Mouse (Mus musculus) heart, embryonic 10.5 days (tissue): ENCODE results near the gene Txnrd3. TPM values are rescaled to one million over a fixed set of nuclear protein-coding genes. Genes with fewer than 3 reads are reported as not detected.
A peak's percentile ranks its signal among the peaks of the same experiment; 100 is the strongest.

Source experiments
- DNase-seq: peaks from one replicate; pipeline ENCODE4 v3.0.0-alpha.2; 2017; ENCODE audit warnings: low spot score
- H3K27ac ChIP-seq: fragments of 300-500 bp; sonication (generic); 2 replicates; pipeline ENCODE4 v1.5.1; 2016; ENCODE audit warnings: mild to moderate bottlenecking
- H3K27me3 ChIP-seq: fragments of 300-500 bp; sonication (generic); 2 replicates; pipeline ENCODE4 v1.6.1; 2016; ENCODE audit warnings: mild to moderate bottlenecking; ENCODE audit not compliant: poor library complexity, insufficient read depth, severe bottlenecking
- H3K36me3 ChIP-seq: fragments of 300-500 bp; sonication (generic); 2 replicates; pipeline ENCODE4 v1.6.1; 2016; ENCODE audit warnings: mild to moderate bottlenecking, moderate library complexity
- H3K4me1 ChIP-seq: fragments of 300-500 bp; sonication (generic); 2 replicates; pipeline ENCODE4 v1.6.1; 2016; ENCODE audit warnings: mild to moderate bottlenecking
- H3K4me3 ChIP-seq: fragments of 300-500 bp; sonication (generic); 2 replicates; pipeline ENCODE4 v1.5.1; 2016; ENCODE audit warnings: mild to moderate bottlenecking, moderate library complexity
- H3K9me3 ChIP-seq: fragments of 300-500 bp; sonication (generic); 2 replicates; pipeline ENCODE4 v1.6.1; 2016; ENCODE audit warnings: mild to moderate bottlenecking, moderate library complexity
- WGBS: fragments of 180-500 bp; shearing (Covaris S2); methylation state at CpG from one replicate; pipeline ENCODE4 v1.1.7; 2016; 5-methylcytosine and 5-hydroxymethylcytosine counted together
- polyA plus RNA-seq: library from polyadenylated mRNA; unstranded; fragments of >200 nt; fragmentation: Nextera tagmentation; extraction: Ambion mirVana; gene quantifications from 2 replicates; pipeline ENCODE4 v1.2.1, GENCODE M21; 2016

Txnrd3 gene
- polyA plus RNA-seq, 1 experiment from 2014 or later, result 8.7 TPM

- WGBS, result 61% methylated on average over 1 of the region's 1 CpGs
- DNase-seq, result no peak
- Histone ChIP-seq H3K27me3 (no peaks in the 10 kb centered on the region), H3K4me3 (no peak overlapping the region), H3K9me3 (no peaks in the 10 kb centered on the region), H3K27ac (no peak overlapping the region), H3K4me1 (peaks cover 16% of the 10 kb centered on the region; the same call in 1 of the 2 replicates), H3K36me3 (peaks cover 6% of the 10 kb centered on the region; the same call in 1 of the 2 replicates)
Observed at GRCm38 (mm10) chr6:89660490-89660889, 16.7 kb downstream of the Txnrd3 start.

DNA sequence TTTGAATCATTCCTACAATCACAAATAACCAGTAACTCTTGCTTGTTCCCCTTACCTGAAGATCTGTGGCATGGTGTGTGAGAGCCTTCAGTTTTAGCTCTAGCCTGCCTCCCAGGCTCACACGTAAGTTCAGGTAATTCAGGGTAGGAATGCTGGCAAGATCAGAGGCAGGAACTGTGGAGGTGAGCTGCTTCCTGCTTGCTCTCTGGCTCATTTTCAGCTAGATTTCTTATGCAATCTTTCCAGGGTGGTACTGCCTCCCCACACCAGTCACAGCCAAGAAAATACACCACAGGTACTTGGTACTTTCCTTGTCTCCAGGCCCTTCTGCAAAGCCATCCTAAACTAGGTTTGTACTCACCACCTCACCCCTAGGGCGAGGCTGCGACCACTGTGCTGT lies 18.7 kb downstream of the Txnrd3 start:
- 82% methylated on average over 3 of the region's 3 CpGs for WGBS
- H3K4me1 ChIP-seq, result peaks cover 21% of the 10 kb centered on the region; the same call in 1 of the 2 replicates
- H3K4me3 ChIP-seq, result no peak overlapping the region
- H3K27me3 ChIP-seq, result no peaks in the 10 kb centered on the region
- DNase-seq, result no peak
- no peaks in the 10 kb centered on the region for H3K9me3 ChIP-seq
- peaks cover 6% of the 10 kb centered on the region; the same call in 1 of the 2 replicates for H3K36me3 ChIP-seq
- H3K27ac ChIP-seq, result no peak overlapping the region

DNA sequence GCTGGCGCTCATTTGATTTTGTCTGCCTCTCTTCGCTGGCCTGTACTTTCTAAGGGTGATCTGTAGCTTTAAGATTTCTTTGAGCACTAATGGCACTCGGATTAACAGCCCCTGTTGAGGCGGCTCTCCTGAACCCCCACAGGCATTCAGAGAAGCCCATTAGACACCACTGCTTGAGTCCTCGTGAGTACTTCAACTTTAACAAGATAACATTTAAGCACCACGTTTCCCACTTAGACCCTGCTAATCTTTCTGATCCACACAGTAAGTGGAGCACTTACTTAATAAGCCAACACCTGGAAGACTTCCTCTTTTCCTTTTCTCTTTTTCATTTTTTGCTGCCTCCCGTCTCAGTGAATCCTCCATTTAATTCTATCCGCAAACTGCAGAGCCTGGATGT lies 21.4 kb downstream of the Txnrd3 start:
- Histone ChIP-seq H3K27ac (no peak overlapping the region), H3K27me3 (no peaks in the 10 kb centered on the region), H3K9me3 (no peaks in the 10 kb centered on the region), H3K4me3 (no peak overlapping the region), H3K36me3 (peaks cover 6% of the 10 kb centered on the region; the same call in 1 of the 2 replicates), H3K4me1 (peaks cover 13% of the 10 kb centered on the region; the same call in 1 of the 2 replicates)
- no peak for DNase-seq
- 41% methylated on average over 8 of the region's 8 CpGs for WGBS

DNA sequence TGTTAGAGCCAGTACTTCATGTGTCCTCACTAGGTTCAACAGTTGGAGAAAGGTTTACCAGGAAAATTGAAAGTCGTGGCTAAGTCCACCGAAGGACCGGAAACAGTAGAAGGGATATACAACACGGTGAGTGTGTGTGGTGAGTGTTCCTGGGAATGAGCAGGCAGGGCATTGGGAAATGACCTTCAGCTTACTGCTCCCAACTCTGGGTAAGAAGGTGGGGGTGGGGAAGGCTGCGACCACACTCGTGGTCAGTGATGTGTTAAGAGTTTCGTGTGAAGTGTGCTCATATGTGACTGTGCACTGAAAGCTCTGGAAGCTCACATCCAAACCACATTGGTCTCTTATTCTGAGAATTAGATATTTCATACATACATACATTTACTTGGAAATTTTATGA lies 21.9 kb downstream of the Txnrd3 start:
- peaks cover 10% of the 10 kb centered on the region; the same call in 1 of the 2 replicates for H3K4me1 ChIP-seq
- H3K36me3 ChIP-seq, result peaks cover 6% of the 10 kb centered on the region; the same call in 1 of the 2 replicates
- no peaks in the 10 kb centered on the region for H3K9me3 ChIP-seq
- peak; percentile 39 for DNase-seq
- no peaks in the 10 kb centered on the region for H3K27me3 ChIP-seq
- H3K27ac ChIP-seq, result no peak overlapping the region
- H3K4me3 ChIP-seq, result no peak overlapping the region
- WGBS, result 69% methylated on average over 7 of the region's 7 CpGs

DNA sequence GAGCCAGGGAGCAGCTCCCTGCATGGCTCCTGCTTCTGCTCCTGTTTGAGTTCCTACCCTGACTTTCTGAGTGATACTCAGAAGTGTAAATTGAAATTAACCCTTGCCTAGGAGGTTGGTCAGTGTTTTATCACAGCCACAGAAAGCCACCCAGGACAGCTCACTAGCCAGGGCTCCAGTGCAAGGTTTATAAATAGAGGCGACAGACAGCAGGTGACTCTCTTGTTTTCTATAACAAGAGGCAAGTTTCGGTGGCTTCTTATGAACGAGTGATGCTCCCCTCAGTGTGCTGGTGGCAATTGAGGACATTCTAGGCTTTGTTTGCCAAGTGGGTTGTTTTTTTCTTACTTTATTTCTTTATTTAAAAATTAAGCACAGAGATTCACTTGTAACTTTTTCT lies 23.2 kb downstream of the Txnrd3 start:
- Histone ChIP-seq H3K27ac (no peak overlapping the region), H3K27me3 (0 out of 2 replicates have a peak, but pooled peaks cover 5% of the 10 kb centered on the region), H3K4me3 (no peak overlapping the region), H3K36me3 (peaks cover 6% of the 10 kb centered on the region; the same call in 1 of the 2 replicates), H3K4me1 (peaks cover 10% of the 10 kb centered on the region; the same call in 1 of the 2 replicates), H3K9me3 (no peaks in the 10 kb centered on the region)
- DNase-seq, result peak; percentile 55
- WGBS, result 57% methylated on average over 3 of the region's 3 CpGs

DNA sequence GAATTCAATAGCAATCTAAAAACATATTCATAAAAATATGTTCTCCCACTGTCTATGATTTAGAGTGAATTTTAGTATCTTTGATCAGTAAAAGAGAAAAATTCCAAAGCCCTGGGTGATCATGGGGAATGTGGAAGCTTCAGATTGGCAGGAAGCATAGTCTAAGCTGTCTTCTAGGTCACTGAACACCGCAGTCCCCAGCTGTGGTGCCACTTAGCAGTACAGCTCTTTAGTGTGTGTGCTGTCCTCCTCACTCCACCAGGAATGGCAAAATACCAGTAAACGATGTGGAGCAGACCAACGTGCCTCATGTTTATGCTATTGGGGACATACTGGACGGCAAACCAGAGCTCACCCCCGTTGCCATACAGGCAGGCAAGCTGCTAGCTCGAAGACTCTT lies 25.8 kb downstream of the Txnrd3 start:
- 85% methylated on average over 6 of the region's 6 CpGs for WGBS
- no peak overlapping the region for H3K27ac ChIP-seq
- H3K4me1 ChIP-seq, result peaks cover 10% of the 10 kb centered on the region; the same call in 1 of the 2 replicates
- no peaks in the 10 kb centered on the region for H3K36me3 ChIP-seq
- H3K9me3 ChIP-seq, result no peaks in the 10 kb centered on the region
- H3K4me3 ChIP-seq, result no peak overlapping the region
- 0 out of 2 replicates have a peak, but pooled peaks cover 5% of the 10 kb centered on the region for H3K27me3 ChIP-seq
- peak; percentile 45 for DNase-seq

DNA sequence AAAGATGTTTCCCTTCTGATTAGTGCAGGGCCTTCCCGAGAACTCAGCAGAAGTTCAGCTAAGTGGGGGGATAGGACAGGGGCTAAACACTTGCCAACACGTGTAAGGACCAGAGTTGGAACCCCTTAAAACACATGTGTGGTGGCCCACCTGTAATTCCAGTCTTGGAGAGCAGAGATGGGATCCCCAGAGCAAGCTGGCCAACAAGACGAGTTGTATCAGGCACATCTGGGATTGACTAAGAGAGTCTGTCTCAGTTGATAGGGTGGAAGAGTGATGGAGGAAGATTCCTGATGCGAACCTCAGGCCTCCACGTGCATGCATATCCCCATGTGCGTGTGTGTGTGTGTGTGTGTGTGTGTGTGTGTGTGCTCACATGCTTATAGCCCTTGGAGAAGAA lies 27.6 kb downstream of the Txnrd3 start:
- 75% methylated on average over 6 of the region's 6 CpGs for WGBS
- H3K4me3 ChIP-seq, result no peak overlapping the region
- H3K9me3 ChIP-seq, result no peaks in the 10 kb centered on the region
- no peak overlapping the region for H3K27ac ChIP-seq
- peak; percentile 62 for DNase-seq
- H3K27me3 ChIP-seq, result 0 out of 2 replicates have a peak, but pooled peaks cover 5% of the 10 kb centered on the region
- 0 out of 2 replicates have a peak, but pooled peaks cover 6% of the 10 kb centered on the region for H3K4me1 ChIP-seq
- H3K36me3 ChIP-seq, result 0 out of 2 replicates have a peak, but pooled peaks cover 4% of the 10 kb centered on the region

DNA sequence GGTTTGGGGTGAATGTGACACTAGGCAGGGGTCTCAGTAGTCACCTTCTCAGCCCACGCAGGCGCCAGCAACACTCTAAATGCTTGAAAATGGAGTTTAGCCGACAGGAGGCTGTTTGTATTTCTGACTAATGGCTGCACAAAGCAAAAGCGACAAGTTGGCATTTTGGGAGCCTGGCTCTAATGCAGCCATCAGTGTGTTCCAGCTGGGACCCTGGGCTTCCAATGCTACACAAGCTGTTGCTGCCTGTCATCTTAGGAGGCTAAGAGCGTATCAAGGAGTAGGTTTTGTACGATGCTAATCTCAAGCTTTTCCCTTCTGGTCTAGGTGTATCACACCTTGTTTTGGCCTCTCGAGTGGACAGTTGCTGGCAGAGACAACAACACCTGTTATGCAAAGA lies 28.9 kb downstream of the Txnrd3 start:
- H3K36me3 ChIP-seq, result 0 out of 2 replicates have a peak, but pooled peaks cover 4% of the 10 kb centered on the region
- H3K27ac ChIP-seq, result no peak overlapping the region
- no peaks in the 10 kb centered on the region for H3K9me3 ChIP-seq
- H3K27me3 ChIP-seq, result 0 out of 2 replicates have a peak, but pooled peaks cover 5% of the 10 kb centered on the region
- no peaks in the 10 kb centered on the region for H3K4me1 ChIP-seq
- WGBS, result 82% methylated on average over 7 of the region's 7 CpGs
- peak; percentile 56 for DNase-seq
- H3K4me3 ChIP-seq, result no peak overlapping the region

- WGBS, result 86% methylated on average over 11 of the region's 11 CpGs
- DNase-seq, result peak; percentile 66
- Histone ChIP-seq H3K27me3 (0 out of 2 replicates have a peak, but pooled peaks cover 5% of the 10 kb centered on the region), H3K27ac (no peak overlapping the region), H3K4me3 (no peak overlapping the region), H3K36me3 (0 out of 2 replicates have a peak, but pooled peaks cover 4% of the 10 kb centered on the region), H3K9me3 (no peaks in the 10 kb centered on the region), H3K4me1 (no peaks in the 10 kb centered on the region)
Observed at GRCm38 (mm10) chr6:89673135-89673780, 29.5 kb downstream of the Txnrd3 start.

DNA sequence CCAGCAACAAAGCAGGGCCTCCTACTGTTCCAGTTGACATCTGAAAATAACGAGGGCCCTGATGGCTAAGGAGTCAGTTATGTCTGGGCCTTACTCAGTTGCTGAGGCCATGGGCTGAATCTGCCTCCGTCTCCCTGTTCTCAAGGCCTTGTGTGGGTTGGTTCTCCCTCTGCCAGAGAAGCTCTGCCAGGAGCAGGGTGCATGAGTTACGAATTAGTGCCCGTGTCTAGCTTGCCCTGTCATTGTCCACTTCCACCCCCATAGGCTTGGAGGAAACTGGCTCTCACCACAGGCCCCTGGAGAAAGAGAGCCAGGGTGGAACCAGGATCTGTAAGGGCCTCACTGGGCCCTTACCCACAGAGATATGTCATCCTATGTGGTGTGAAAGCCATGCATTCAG lies 34.7 kb downstream of the Txnrd3 start:
- no peaks in the 10 kb centered on the region for H3K27me3 ChIP-seq
- H3K4me1 ChIP-seq, result no peaks in the 10 kb centered on the region
- no peaks in the 10 kb centered on the region for H3K9me3 ChIP-seq
- peak; percentile 58 for DNase-seq
- H3K27ac ChIP-seq, result no peak overlapping the region
- WGBS, result 69% methylated on average over 4 of the region's 4 CpGs
- no peak overlapping the region for H3K4me3 ChIP-seq
- H3K36me3 ChIP-seq, result 0 out of 2 replicates have a peak, but pooled peaks cover 4% of the 10 kb centered on the region

DNA sequence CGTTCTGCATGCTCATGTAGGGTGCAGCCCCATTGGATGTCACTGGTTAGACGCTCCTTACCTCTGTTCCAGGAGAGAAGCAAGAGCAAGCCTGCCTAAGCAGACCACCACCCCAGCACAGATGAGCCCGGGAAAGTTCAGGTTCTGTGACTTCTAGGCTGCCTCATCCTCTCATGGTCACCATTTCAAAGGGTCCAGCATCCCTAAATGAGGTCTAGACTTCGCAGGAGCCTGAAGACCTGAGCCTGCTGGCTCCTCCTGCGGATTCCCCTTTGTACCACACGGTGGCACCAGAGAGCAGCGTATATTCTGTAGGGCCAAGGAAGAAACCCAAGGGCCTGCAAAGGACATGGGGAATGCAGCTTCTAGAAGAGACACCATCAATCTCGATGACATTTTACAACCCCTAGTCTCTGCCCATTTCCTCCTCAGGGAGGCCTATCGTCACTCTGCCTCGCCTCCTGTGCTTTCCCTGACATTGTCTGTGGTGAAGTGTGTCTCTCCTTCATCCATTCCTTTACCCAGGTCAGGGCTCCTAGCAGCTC lies 35.6 kb downstream of the Txnrd3 start:
- no peaks in the 10 kb centered on the region for H3K9me3 ChIP-seq
- H3K27me3 ChIP-seq, result no peaks in the 10 kb centered on the region
- DNase-seq, result peak; percentile 79
- H3K4me3 ChIP-seq, result no peak overlapping the region
- no peak overlapping the region for H3K27ac ChIP-seq
- WGBS, result 19% methylated on average over 10 of the region's 10 CpGs
- H3K4me1 ChIP-seq, result no peaks in the 10 kb centered on the region
- 0 out of 2 replicates have a peak, but pooled peaks cover 4% of the 10 kb centered on the region for H3K36me3 ChIP-seq

DNA sequence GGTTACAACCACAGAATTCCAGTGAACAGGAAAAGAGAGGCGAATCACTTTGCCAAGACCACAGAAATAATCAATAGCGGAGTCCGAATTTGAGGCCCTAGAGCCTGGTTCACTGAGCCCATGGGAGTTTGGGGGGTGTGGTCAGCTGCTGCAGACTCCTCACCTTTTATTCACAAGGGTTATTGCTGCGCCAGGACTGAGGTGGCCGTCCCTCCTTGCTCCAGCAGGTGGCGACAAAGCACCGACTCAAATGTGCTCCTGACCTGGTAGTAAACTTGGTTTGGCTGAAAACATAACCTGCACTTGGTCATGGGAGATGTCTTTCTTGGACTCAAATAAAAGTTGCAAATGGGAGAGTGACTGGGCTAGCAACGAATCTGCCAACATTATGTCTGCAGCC lies 36.4 kb downstream of the Txnrd3 start:
- no peaks in the 10 kb centered on the region for H3K4me1 ChIP-seq
- H3K36me3 ChIP-seq, result 0 out of 2 replicates have a peak, but pooled peaks cover 4% of the 10 kb centered on the region
- no peaks in the 10 kb centered on the region for H3K9me3 ChIP-seq
- DNase-seq, result peak; percentile 81
- no peak overlapping the region for H3K27ac ChIP-seq
- 7% methylated on average over 8 of the region's 8 CpGs for WGBS
- no peak overlapping the region for H3K4me3 ChIP-seq
- H3K27me3 ChIP-seq, result no peaks in the 10 kb centered on the region

- peak; percentile 59 for DNase-seq
- Histone ChIP-seq H3K36me3 (no peaks in the 10 kb centered on the region), H3K4me1 (no peaks in the 10 kb centered on the region), H3K27me3 (no peaks in the 10 kb centered on the region), H3K4me3 (no peak overlapping the region), H3K27ac (no peak overlapping the region), H3K9me3 (no peaks in the 10 kb centered on the region)
- WGBS, result 71% methylated on average over 1 of the region's 1 CpGs
Observed at GRCm38 (mm10) chr6:89684231-89684630, 40.4 kb downstream of the Txnrd3 start.
